Mouse (Mus musculus) right cerebral cortex, adult 2 months (tissue): Measurements from ENCODE around the gene Lect2.

Experiments
- DNase-seq, 2 experiments: peaks; one replicate each; pipeline ENCODE4 v3.0.0; 2021 to 2022; ENCODE audit warnings: low spot score in 2 of 2

The Lect2 gene

DNA sequence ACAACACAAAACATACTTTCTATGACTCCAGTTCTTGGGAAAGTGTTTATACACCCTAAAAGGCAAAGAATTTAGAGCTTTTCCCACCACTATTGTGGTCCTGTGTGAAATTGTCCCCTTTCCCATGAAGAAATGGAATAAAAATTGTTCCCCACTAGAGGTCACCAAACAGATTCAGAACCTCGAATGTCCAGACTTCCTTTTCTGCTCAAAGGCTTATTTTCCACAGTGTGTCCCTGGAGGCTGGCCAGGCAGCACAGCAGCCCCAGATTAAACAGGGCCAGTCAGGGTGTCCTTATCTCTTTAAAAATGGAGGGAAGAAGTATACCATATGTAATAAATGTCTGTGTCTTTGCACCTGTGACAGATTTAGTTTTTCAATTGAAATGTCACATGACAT, 7.7 kb upstream of the Lect2 start:
- peak; percentile 23 to 31 for DNase-seq

DNA sequence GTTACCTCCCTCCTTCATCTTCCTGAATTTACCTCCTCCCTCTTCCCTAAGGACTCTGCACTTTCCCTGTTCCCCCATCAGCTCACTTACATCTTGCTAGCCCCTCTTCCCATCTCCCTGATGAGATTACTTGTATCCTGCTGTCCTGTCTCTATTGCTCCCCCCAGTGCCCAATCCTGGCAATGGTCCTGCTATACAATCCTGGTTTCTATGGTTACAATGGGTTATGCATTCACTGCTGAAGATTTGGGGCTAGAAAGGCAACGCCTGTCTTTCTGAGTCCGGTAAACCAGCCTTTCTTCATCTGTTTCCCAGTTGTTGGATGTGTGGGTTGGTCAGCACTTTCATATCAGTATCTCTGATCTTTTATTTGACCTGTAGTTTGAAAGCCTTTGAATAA, 6.1 kb upstream of the Lect2 start:
- peak; percentile 70 to 74 for DNase-seq

DNA sequence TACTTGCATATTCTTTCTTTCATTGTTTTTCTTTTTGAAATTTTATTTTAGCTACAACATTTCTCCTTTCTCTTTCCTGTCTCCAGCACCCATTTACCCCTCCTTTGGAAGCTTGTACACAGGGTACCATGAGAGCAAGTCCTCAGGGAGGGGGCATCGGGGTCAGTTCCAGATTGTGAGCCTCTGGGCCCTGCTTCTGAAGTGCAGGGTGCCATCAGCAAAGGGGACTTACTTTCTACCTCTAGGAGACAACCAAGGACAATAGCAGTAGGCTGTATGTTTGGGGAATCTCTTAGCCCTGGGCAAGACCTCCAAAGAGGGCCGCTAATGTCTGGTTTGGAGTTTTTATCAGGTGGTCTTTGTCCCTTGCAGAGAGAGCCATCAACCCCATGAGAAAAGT, 5.6 kb upstream of the Lect2 start:
- no peak for DNase-seq

DNA sequence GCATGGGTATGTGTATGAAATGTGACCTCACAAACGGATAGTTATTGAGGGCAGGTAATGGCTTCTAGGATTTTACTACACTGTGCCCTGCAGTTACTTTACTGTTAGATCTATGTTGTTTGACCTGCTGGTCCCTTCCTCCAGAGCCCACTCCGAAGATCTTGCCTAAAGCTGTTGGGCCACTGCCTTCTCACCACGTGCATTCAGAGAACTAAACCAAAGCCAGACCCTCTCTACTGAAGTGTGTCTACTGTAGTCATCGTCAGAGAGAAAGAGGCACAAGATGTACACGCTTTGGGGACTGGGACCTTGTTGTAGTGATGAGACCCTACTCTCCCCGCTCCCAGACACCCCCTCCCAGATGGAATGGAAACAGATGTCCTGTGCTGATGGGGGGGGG, 3.4 kb upstream of the Lect2 start:
- DNase-seq: no peak

DNA sequence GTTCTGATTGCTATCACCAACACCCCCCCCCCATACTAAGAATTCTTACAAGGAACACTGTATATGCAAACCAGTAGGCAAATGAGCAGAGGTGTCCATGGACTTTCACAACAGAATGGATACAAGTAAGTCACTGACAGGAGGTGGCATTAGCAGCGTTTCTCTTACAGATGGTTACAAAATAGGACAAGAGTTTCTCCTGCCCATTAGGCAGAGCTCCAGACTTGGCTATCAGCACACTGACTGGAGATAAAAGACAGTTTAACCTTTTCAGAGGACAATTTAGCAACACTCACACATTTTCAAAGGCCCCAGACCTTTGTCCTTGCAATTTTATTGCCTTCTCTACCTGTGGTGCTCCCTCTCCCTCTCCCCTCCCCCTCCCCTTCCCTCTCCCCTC, 2.3 kb upstream of the Lect2 start:
- DNase-seq: no peak

DNA sequence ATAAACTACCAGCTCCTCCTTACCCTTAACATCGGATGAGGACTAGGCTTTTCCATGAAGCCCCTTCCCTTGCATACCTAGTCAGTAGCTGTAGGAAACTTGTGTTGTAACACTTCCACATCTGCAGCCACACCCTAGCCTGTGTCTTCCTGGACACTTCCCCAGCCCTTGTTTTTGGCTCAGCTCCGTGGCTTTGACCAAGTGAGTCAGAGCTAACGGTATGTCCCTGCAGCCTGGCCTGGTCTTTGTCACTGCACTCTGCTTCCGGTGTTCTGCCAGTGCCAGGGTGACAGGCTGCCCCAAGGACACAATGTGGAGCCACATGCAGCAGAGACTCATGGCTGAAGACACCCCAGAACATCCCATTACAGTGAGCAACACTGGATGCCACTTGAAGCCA, 1.1 kb upstream of the Lect2 start:
- no peak for DNase-seq

DNA sequence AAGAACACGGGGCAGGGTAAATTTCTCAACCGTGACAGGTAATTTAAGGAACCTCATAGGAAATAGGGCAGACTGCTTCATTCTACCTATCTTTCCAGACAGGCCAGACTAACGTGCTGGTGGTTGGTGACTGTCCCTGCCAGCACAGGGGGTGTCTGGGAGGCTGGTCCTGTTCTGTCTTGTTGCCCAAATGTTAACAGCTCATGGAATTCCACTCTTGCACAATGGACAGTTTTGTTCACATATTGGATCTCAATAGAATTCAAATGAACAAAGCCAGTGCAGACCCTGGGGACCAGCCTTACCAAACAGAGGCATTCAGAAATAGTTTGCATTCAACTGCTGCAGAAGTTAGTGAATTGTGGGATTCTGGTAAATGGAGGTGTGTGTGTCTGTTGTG, 3.3 kb downstream of the Lect2 start:
- DNase-seq: no peak

DNA sequence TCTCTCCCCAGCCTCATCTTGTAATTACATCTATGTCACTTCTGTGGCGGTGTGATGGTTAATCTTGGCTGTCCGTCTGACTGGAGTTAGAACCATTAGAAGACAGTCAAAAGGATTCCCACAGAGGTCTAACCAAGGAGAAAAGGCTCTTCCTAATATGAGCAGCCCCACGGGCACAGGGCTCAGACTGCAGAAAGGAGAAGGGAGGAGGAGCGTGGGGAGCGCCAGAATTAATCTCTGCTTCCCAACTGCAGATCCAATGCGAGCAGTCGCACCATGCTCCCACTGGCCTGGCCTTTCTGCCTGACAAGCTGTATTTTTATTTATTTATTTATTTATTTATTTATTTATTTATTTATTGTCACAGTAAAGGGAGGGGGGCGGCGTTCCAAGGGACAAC, 4.5 kb downstream of the Lect2 start:
- no peak for DNase-seq

DNA sequence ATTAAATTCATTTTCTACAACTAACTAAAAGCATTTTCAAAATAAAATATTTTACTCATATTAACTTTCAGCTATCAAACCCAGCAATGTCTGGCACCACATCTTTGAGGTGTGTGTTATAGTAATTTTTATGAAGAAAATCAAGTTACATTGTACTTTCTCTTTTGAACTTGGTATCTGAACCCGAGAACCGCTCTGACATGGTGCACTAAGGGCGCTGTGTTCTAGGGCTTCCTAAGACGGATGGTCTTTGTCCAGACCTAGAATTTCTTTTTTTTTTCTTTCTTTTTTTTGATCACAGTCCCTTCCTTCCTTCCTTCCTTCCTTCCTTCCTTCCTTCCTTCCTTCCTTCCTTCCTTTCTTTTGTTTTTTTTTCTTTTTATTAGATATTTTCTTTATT, 8.5 kb downstream of the Lect2 start:
- peak; percentile 23 to 44 for DNase-seq

DNA sequence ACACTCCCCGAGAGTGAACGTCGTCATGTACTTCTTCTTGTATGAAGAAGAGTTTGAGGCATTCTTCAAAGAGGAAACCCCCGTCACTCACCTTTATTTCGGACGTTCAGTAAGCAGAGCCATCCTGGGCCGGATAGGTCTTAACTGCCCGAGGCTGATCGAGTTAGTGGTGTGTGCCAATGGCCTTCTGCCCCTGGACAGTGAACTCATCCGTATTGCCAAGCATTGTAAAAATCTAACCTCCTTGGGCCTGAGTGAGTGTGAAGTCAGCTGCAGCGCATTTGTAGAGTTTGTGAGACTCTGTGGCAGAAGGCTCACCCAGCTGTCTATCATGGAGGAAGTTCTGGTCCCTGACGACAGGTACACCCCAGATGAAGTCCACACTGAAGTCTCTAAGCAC, 11.3 kb downstream of the Lect2 start:
- DNase-seq: no peak

DNA sequence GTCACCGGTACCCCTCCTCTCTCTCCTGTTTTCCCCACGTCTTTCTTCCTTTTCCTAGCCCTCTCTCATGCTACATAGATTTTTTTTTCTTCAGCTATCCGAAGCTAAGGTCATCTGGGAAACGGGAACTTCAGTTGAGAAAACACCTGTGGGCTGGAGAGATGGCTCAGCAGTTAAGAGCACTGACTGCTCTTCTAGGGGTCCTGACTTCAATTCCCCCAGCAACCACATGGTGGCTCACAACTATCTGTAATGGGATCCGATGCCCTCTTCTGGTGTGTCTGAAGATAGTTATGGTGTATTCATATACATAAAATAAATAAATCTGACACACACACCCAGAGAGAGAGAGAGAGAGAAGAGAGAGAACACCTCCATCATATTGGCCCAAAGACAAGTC, 12.7 kb downstream of the Lect2 start:
- peak in 1 of 2 experiments; percentile 9 for DNase-seq

DNA sequence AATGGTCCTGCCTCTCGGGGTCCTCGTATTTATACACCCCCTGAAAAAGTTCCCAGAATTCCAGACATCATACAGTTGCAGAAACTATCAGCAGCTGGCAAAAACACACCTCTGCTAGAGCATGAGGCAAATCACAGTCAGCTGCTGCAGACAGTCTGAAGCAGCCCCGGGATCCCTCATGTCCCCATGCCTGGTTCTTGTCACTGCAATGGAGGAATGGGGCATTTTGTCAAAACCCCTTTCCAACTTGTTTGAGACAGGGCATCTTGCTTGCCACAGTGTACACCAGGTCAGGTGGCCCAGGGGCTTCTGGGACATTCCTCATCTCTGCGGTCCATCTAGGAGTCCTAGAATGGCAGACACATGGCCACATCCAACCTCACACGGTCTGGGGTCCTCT, 13.4 kb downstream of the Lect2 start:
- DNase-seq: no peak

DNA sequence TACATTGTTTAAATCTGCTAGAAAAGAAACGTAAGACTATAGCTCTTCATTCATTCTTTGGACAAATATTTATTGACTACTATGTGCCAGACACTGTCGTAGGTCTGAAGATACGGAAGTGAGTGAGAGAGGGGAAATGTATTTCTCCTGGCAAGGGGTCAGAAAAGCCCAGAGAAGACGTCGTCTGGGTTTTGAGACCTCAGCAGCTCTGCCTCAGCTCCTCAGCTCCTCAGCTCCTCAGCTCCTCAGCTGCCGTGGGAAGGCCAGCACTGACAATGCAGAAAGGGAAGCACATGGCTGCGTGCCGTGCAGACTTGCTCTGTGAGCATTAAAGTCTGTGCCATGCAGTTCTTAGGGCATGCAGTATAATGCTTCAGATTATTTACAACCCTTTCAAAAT, 18.6 kb downstream of the Lect2 start:
- DNase-seq: no peak

DNA sequence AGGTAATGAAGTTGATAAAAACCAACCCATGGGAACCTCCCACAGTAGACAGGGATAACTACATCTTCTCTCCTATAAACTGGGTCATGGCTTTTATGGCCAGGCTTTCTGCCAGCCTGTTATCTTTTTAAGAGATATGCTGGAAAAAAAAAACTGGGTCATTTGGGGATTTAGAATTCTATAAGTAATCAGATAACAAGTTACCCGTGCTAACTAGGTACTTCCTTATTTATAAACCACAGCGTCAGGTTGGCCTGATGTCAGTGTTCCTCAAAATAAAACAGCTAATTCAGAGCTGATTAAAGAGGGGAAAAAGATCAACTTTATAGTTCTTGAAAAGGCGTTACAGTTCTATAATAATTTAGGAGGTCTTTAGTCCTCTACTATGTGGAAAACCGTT, 19.3 kb downstream of the Lect2 start:
- no peak for DNase-seq

DNA sequence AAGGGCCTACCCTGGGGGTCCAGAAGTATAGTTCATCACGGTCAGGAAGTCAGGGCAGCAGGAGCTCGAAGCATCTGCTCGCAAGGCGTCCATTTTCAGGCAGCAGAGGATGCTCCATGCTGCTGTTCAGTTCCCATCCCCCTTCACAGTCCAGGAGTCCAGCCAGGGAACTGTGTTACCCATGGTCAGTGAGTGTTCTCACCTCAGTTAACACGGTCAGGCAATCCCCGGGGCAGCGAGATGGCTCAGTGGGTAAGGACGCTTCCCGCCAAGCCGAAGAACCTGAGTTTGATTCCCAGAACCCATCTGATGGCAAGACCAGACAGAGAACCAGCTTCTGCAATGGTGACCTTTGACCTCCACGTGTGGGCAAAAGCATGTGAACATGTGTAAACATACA, 20.0 kb downstream of the Lect2 start:
- no peak for DNase-seq

DNA sequence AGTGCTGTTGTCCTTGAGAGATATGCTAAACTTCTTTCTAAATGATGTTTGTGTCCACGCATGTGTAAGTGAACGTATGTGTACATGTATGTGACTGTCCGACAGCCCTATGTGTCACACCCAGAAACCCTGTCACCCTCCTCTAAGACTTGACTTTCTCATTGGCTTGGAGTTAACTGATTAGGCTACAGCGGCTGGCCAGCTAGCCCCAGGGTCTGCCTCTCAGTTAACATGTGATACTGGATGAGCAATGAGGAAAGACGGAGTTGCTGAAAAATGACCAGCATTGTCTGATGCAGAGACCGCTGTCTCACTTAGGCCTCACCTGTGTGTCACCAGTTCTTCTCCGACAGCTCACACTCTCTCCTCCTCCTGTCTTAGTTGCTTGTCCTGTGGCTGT, 20.5 kb downstream of the Lect2 start:
- no peak for DNase-seq

DNA sequence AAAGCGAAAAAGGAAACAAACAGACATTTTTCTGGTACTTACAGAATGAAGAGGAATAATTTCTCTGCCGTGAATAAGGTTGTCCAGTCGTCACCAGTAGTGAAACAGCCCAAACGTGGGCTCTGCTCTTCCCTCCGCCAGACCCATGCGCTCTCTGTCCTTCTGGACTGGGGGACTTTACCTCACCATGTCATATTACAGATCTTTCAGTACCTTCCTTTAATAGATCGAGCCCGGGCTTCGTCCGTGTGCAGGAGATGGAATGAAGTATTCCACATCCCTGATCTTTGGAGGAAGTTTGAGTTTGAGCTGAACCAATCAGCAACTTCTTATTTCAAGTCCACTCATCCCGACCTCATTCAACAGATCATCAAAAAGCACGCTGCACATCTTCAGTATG, 21.4 kb downstream of the Lect2 start:
- DNase-seq: no peak

DNA sequence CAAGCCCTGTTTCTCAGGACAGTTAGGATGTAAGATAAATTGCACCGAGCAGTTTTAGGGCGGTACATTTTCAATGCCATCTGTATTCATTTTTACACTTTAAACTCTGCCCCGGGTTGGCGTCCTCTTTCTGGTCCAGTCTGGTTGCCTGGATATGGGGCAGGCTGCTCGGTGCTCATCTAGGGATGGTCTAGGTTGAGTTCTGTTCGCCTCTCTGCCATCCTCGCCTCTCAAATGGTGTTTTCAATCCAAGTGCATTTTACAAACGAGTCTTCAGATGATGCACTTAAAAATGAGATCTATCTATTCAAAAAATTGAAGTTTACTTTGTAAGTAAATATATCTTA, 25.5 kb downstream of the Lect2 start:
- peak in 1 of 2 experiments; percentile 11 for DNase-seq

DNA sequence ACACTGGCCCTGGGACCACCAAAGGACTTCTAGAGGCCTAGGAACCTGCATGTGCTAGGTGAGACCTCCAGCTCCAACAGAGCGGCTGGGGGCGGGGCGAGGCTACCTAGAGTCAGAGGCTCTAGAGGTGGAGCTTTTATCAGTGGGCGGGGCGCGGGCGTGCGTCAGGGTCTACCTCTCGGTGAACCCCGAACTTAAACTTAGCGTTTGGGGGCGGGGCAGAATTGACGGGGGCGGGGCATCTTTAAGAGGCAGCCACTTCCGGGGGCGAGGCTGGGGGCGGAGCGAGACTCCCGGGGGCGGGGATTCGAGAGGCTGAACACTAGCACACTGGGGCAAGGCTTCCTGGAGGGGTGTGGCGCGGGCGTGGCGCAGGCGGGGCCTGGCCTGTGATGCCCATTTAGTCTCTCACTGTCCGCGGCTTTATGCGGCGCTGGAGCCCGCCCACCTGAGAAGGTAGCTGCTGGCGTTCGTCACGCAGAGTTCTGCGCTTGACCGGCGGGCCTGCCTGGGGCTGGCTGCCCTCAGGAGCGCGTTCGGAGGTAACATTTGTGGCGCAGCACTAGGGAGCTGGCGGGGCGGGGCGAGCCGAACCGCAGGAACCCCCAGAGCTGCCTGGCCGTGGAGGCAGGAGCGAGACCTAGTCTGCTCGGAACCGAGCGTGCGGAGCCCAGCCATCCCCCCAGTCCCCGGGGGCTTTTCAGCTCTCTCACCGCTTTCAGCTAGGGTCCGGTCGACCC, 26.1 kb downstream of the Lect2 start, which contains the start of gene Fbxl21:
Gene Fbxl21 (plus strand): TSS at position 392 of the 740 bp plus-strand sequence.
- DNase-seq: peak; percentile 90 to 94

DNA sequence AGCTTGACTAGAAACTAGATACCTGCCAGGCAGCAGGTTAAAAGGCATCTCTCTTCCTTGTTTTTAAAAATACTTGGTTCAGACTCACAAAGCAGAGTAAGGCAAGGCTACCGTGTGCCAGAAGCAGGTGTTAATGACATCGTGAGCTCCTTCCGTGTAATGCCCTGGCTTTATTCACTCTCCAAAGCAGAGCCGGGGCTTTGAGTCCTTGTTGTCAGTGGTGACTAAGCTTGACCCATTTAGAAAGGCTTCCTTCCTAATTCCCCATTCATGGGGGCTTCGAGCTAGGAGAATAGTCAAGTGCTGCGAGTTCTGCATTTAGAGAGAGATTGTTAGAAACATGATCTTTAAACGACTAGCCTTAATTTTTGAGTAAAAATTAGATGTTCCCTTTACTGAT, 31.5 kb downstream of the Lect2 start:
- DNase-seq: no peak

DNA sequence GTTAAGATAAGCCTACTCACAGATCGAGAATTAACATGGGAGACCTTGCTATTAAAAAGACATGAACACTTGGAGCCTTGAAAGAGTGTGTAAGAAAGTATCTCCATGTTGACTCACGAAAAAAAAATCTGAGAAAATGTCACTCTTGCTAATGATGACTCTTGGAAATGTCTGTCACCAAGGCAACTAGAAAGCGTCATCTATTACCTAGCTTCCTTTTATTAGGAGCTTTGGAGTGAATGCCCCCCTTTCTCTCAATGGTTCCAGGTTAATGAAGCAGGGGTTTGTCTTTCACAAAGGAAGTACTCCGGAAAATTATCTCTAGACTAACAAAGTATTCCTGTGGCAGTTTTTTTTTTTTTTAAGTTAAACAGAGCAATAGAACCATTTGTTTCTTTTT, 32.0 kb downstream of the Lect2 start:
- no peak for DNase-seq

DNA sequence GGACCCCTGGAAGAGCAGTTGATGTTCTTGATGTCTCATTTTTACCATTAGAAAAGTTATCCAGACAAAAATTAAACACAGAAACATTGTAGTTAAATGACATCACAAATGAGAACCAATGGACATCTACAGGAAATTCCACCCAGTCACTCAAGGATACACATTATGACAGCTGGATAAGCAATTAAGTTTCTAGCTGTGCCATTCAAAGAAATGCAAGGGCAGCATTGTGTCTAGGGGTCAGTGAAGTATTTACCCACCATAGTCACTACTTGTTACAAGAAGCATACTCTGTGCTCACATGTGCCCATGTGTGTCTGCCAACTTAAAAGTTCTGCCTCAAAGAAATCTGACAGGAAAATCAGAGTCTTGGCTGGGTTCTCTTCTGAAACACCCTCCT, 34.7 kb downstream of the Lect2 start:
- DNase-seq: no peak

DNA sequence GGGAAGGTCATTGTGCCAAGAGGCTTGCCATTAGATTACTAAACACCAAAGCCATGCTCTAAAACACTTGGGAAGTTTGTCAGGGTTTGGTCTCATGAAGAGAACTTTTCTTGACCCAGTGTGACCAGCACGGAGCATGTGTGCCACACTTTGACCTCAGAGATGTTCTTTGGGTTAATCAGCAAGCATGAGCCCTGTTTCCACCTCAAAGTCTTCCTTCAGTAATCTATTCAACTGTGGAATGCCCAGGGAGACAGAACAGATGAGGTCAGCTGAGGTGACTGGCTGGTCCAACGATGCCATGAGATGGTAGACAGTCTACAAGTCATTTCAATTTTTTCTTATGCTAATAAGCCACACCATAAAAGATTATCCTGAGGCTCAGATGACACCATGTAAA, 38.5 kb downstream of the Lect2 start:
- DNase-seq: no peak

DNA sequence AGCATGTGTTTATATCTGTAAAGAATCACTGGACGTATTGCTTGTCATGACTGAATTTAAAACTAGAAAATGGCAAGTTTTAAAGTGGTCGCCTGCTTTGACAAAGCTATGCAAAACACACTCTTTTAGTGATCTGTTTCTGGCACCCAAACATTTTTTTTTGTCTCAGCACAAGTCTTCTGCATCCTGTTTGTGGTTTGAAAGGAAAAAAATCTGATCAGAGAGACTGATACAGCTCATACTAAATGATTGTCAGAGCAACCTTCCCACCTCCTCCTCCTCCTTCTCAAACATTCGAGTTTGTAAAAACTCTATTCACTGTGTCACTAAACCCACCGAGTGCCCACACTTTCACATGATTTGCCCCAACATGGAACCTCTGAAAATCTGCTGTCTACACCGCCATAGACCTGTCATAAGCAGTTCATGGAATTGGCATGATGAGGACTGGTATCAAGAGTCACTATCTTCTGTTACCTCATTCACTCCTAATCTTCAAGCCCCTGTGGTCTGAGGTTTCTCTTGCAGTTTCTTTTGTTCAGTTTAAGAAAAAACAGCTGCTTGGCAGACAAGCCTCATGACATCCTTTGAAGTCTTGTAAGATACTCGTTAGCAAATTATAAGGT, 41.3 kb downstream of the Lect2 start:
- no peak for DNase-seq
